Mouse (Mus musculus) embryonic facial prominence, embryonic 13.5 days (tissue): ENCODE data around the gene Rnf145. TPM values are rescaled to one million over a fixed set of nuclear protein-coding genes. Genes with fewer than 3 reads are reported as not detected.

ENCODE experiments used
- ATAC-seq: fragments of 200-750 bp; cut with Nextera tagmentation; 2 replicates; pipeline ENCODE4 v1.8.0; 2017; ENCODE audit warnings: low read depth; ENCODE audit not compliant: insufficient number of reproducible peaks, insufficient read depth, low FRiP score, low TSS enrichment
- H3K27ac ChIP-seq: fragments of 300-500 bp; sonication (generic); 2 replicates; pipeline ENCODE4 v1.5.1; 2015; ENCODE audit warnings: moderate library complexity, mild to moderate bottlenecking, inconsistent platforms
- H3K27me3 ChIP-seq: fragments of 300-500 bp; sonication (generic); 2 replicates; pipeline ENCODE4 v1.6.1; 2015; ENCODE audit warnings: mild to moderate bottlenecking, inconsistent platforms
- H3K36me3 ChIP-seq: fragments of 300-500 bp; sonication (generic); 2 replicates; pipeline ENCODE4 v1.6.1; 2015; ENCODE audit warnings: mild to moderate bottlenecking, inconsistent platforms
- H3K4me1 ChIP-seq: fragments of 300-500 bp; sonication (generic); 2 replicates; pipeline ENCODE4 v1.6.1; 2015; ENCODE audit warnings: inconsistent platforms
- H3K4me2 ChIP-seq: fragments of 300-500 bp; sonication (generic); 2 replicates; pipeline ENCODE4 v1.6.1; 2015; ENCODE audit warnings: moderate library complexity, mild to moderate bottlenecking, inconsistent platforms
- H3K4me3 ChIP-seq: fragments of 300-500 bp; sonication (generic); 2 replicates; pipeline ENCODE4 v1.5.1; 2015; ENCODE audit warnings: mild to moderate bottlenecking, inconsistent platforms
- H3K9ac ChIP-seq: fragments of 300-500 bp; sonication (generic); 2 replicates; pipeline ENCODE4 v1.6.1; 2015; ENCODE audit warnings: mild to moderate bottlenecking, inconsistent platforms
- H3K9me3 ChIP-seq: fragments of 300-500 bp; sonication (generic); 2 replicates; pipeline ENCODE4 v1.6.1; 2016; ENCODE audit warnings: inconsistent platforms
- WGBS: fragments of 180-500 bp; shearing (Covaris S2); methylation state at CpG from one replicate; pipeline ENCODE4 v1.1.7; 2015; ENCODE audit warnings: mixed read lengths; 5-methylcytosine and 5-hydroxymethylcytosine counted together
- polyA plus RNA-seq: library from polyadenylated mRNA; unstranded; fragments of >200 nt; fragmentation: Nextera tagmentation; extraction: Ambion mirVana; gene quantifications from 2 replicates; pipeline ENCODE4 v1.2.1, GENCODE M21; 2015

Rnf145 gene
- 73.6 and 78.2 TPM in 2 replicates for polyA plus RNA-seq

- peak within 1 kb of the TSS; percentile 98 for H3K4me3 ChIP-seq
- under 1% methylated on average over 70 of the region's 70 CpGs for WGBS
- peak; percentile 82 for ATAC-seq
- H3K4me1 ChIP-seq, result peaks cover 18% of the 10 kb centered on the region
- no peaks in the 10 kb centered on the region for H3K27me3 ChIP-seq
- no peaks in the 10 kb centered on the region for H3K36me3 ChIP-seq
- no peaks in the 10 kb centered on the region for H3K9me3 ChIP-seq
- H3K4me2 ChIP-seq, result peak within 1 kb of the TSS; percentile 86
- H3K9ac ChIP-seq, result peak within 1 kb of the TSS; percentile 94
- H3K27ac ChIP-seq, result peak within 1 kb of the TSS; percentile 92
Observed at GRCm38 (mm10) chr11:44518281-44519095, at the start of gene Rnf145. Gene Rnf145, plus strand, starts transcription at chr11:44518964.

- peak overlapping the region; percentile 90 for H3K4me2 ChIP-seq
- no peaks in the 10 kb centered on the region for H3K27me3 ChIP-seq
- H3K9me3 ChIP-seq, result no peaks in the 10 kb centered on the region
- peaks cover 6% of the 10 kb centered on the region; the same call in 1 of the 2 replicates for H3K36me3 ChIP-seq
- 1% methylated on average over 57 of the region's 59 CpGs for WGBS
- peak overlapping the region; percentile 95 for H3K4me3 ChIP-seq
- peak overlapping the region; percentile 93 for H3K9ac ChIP-seq
- H3K4me1 ChIP-seq, result peaks cover 16% of the 10 kb centered on the region
- H3K27ac ChIP-seq, result peak overlapping the region; percentile 92
- ATAC-seq, result peak; percentile 63
Observed at GRCm38 (mm10) chr11:44469646-44470431, 48.9 kb upstream of the Rnf145 start.

GRCm38 (mm10) chr11:44470432-44471336 is 48.1 kb upstream of the Rnf145 start, which contains the start of gene Ublcp1:
Gene Ublcp1, minus strand, starts transcription at chr11:44470498.
- no peaks in the 10 kb centered on the region for H3K27me3 ChIP-seq
- peak within 1 kb of the TSS; percentile 92 for H3K27ac ChIP-seq
- H3K9ac ChIP-seq, result peak within 1 kb of the TSS; percentile 93
- no peaks in the 10 kb centered on the region for H3K9me3 ChIP-seq
- H3K36me3 ChIP-seq, result no peaks in the 10 kb centered on the region
- ATAC-seq, result peak; percentile 85
- H3K4me1 ChIP-seq, result peaks cover 16% of the 10 kb centered on the region
- under 1% methylated on average over 54 of the region's 54 CpGs for WGBS
- peak within 1 kb of the TSS; percentile 95 for H3K4me3 ChIP-seq
- H3K4me2 ChIP-seq, result peak within 1 kb of the TSS; percentile 90

GRCm38 (mm10) chr11:44471337-44471995 is 47.3 kb upstream of the Rnf145 start:
- Histone ChIP-seq H3K27ac (peak overlapping the region; percentile 92), H3K27me3 (no peaks in the 10 kb centered on the region), H3K36me3 (no peaks in the 10 kb centered on the region), H3K9ac (peak overlapping the region; percentile 93), H3K4me2 (peak overlapping the region; percentile 90), H3K4me3 (peak overlapping the region; percentile 95), H3K9me3 (no peaks in the 10 kb centered on the region), H3K4me1 (peaks cover 16% of the 10 kb centered on the region)
- WGBS, result 19% methylated on average over 4 of the region's 4 CpGs
- no peak for ATAC-seq

- Histone ChIP-seq H3K4me2 (no peak overlapping the region), H3K27me3 (no peaks in the 10 kb centered on the region), H3K4me3 (no peak overlapping the region), H3K9me3 (no peaks in the 10 kb centered on the region), H3K36me3 (no peaks in the 10 kb centered on the region), H3K9ac (no peak overlapping the region), H3K4me1 (peaks cover 9% of the 10 kb centered on the region), H3K27ac (no peak overlapping the region)
- no peak for ATAC-seq
- WGBS, result 59% methylated on average over 3 of the region's 3 CpGs
Observed at GRCm38 (mm10) chr11:44475467-44475866, 43.3 kb upstream of the Rnf145 start.

- Histone ChIP-seq H3K9me3 (no peaks in the 10 kb centered on the region), H3K9ac (no peak overlapping the region), H3K36me3 (no peaks in the 10 kb centered on the region), H3K27ac (no peak overlapping the region), H3K27me3 (no peaks in the 10 kb centered on the region), H3K4me2 (no peak overlapping the region), H3K4me3 (no peak overlapping the region), H3K4me1 (peaks cover 4% of the 10 kb centered on the region)
- no peak for ATAC-seq
- WGBS, result 78% methylated on average over 2 of the region's 2 CpGs
Observed at GRCm38 (mm10) chr11:44476445-44476844, 42.3 kb upstream of the Rnf145 start.

GRCm38 (mm10) chr11:44478382-44478781 is 40.4 kb upstream of the Rnf145 start:
- no peak overlapping the region for H3K4me3 ChIP-seq
- H3K9me3 ChIP-seq, result no peaks in the 10 kb centered on the region
- 97% methylated on average over 4 of the region's 4 CpGs for WGBS
- no peak overlapping the region for H3K9ac ChIP-seq
- H3K27ac ChIP-seq, result no peak overlapping the region
- no peak for ATAC-seq
- H3K4me2 ChIP-seq, result no peak overlapping the region
- H3K27me3 ChIP-seq, result no peaks in the 10 kb centered on the region
- no peaks in the 10 kb centered on the region for H3K4me1 ChIP-seq
- H3K36me3 ChIP-seq, result no peaks in the 10 kb centered on the region

- no peaks in the 10 kb centered on the region for H3K9me3 ChIP-seq
- H3K9ac ChIP-seq, result no peak overlapping the region
- ATAC-seq, result no peak
- H3K27ac ChIP-seq, result no peak overlapping the region
- no peak overlapping the region for H3K4me2 ChIP-seq
- 89% methylated on average over 6 of the region's 6 CpGs for WGBS
- no peaks in the 10 kb centered on the region for H3K36me3 ChIP-seq
- no peaks in the 10 kb centered on the region for H3K27me3 ChIP-seq
- no peak overlapping the region for H3K4me3 ChIP-seq
- H3K4me1 ChIP-seq, result no peaks in the 10 kb centered on the region
Observed at GRCm38 (mm10) chr11:44480246-44480645, 38.5 kb upstream of the Rnf145 start.

GRCm38 (mm10) chr11:44485089-44485736 is 33.6 kb upstream of the Rnf145 start:
- Histone ChIP-seq H3K4me3 (no peak overlapping the region), H3K36me3 (no peaks in the 10 kb centered on the region), H3K9me3 (no peaks in the 10 kb centered on the region), H3K4me1 (no peaks in the 10 kb centered on the region), H3K27me3 (no peaks in the 10 kb centered on the region), H3K9ac (no peak overlapping the region), H3K4me2 (no peak overlapping the region), H3K27ac (no peak overlapping the region)
- ATAC-seq, result no peak
- WGBS, result 88% methylated on average over 7 of the region's 7 CpGs

- ATAC-seq, result no peak
- 90% methylated on average over 1 of the region's 1 CpGs for WGBS
- no peak overlapping the region for H3K9ac ChIP-seq
Observed at GRCm38 (mm10) chr11:44489117-44489516, 29.6 kb upstream of the Rnf145 start.

More at GRCm38 (mm10) chr11:44489117-44489516, 29.6 kb upstream of the Rnf145 start:
- Histone ChIP-seq H3K4me2 (no peak overlapping the region), H3K27ac (no peak overlapping the region), H3K9me3 (no peaks in the 10 kb centered on the region), H3K4me1 (no peaks in the 10 kb centered on the region), H3K36me3 (no peaks in the 10 kb centered on the region), H3K27me3 (no peaks in the 10 kb centered on the region), H3K4me3 (no peak overlapping the region)
